Mouse (Mus musculus): ENCODE results near the gene Vmn1r18.
"Not testable (repeated sequence)": the region's sequence is repeated elsewhere in the genome, so short reads cannot be mapped to it uniquely, and the experiment has no call there.

Vmn1r18 gene

DNA sequence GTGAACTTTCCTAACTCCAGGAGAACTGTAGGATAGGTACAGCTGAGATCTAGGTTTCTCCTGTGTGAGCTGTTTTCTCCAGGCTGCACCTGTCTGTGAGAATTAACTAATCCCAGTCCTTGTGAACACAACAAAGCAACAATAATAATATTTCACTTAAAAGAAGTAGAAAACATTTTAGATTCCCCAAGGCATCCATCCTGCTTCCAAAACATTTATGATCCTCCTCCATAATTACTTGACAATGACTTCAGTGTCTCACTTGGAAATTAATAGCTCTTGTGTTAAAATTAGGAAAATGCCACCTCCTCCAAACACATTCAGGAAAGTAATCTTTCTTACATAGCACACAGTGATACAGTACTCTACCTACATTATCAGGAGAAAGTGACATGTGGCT lies at the start of gene Vmn1r18:
Gene Vmn1r18, minus strand, starts transcription at position 101 of the 400 bp plus-strand sequence.
- no peak for DNase-seq (ENCODE audit: extremely low read depth, low read depth, low spot score)

DNA sequence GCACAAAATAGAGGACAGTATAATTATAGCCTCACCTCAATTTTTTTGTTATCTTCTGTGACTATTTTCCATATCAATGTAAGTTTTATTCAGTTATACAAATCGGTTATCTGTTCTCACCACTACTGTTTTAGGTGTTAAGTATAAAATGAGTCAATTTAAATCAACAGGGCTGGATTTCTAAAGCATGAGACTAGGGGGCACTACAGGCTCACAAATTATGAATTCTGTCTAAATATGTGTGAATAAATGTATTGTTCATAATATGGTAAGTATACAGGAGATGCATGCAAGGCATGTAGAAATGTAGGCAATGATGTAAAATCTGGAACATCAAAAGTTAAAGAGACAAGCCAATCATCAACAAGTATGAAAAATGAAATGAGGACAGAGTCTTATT lies 35.6 kb upstream of the Vmn1r18 start:
- DNase-seq (ENCODE audit: extremely low read depth, low read depth, low spot score): no peak

DNA sequence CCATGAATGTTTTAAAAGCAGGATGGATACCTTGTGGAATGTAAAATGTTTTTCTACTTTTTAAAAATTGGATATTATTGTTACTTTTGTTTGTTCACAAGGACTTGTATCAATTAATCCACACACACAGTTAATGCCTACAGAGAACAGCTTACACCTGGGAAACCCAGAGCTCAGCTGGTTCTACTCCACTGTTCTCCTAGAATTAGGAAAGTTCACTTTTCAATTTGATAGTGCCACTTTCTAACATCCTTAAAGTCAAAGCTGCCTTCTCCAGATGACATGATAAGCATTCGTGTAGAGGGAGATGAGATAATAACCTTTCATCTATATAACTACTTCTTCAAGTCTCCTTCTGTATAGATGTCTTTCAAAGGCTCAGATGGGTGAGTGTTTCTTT lies 33.0 kb upstream of the Vmn1r18 start, which contains the start of gene Vmn1r20:
Gene Vmn1r20, plus strand, starts transcription at position 301 of the 400 bp plus-strand sequence.
- DNase-seq (ENCODE audit: extremely low read depth, low read depth, low spot score): no peak

DNA sequence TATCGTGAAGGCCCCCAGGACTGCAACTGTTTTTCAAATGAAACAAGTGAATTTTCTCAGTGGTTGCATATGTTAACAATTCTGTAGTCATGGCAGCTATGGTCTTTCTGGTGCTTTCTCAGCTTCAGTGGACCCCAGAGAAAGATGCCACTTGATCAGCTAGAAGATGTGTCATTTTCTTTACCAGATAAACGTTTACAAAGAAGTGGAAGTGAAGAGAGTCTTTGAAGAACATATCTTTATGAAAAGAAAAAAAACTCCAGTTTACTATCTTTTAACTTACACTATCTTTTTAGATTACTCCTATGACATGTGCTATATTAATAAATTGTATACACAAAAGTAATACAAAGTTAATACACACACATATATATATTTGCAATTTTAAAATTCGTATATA lies 7.9 kb upstream of the Vmn1r18 start, which contains the start of gene Vmn1r19:
Gene Vmn1r19, plus strand, starts transcription at position 301 of the 400 bp plus-strand sequence.
- DNase-seq (ENCODE audit: extremely low read depth, low read depth, low spot score): not testable (repeated sequence)

- no peak for DNase-seq (ENCODE audit: extremely low read depth, low read depth, low spot score)
Observed at GRCm38 (mm10) chr6:57367496-57367895, 28.1 kb downstream of the Vmn1r18 start.

DNA sequence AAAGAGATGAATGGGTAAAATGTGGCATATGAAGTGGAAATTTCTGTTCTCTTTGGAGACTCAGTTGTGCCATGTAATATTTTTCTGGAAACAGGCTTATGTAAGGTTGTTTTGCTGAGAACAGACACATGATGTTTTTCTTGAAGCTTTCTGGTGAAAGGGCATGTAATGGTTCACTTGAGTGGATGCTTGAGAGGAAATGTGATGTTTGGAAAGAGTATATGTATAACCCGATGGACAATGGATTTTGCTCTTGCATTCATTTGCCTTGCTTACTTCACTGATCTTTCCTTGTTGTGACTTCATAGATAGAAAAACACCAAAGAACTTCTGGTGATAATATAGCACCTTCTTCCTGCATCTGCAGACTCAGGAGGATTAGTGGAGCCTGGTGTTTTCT lies 29.7 kb downstream of the Vmn1r18 start:
- DNase-seq (ENCODE audit: extremely low read depth, low read depth, low spot score): not testable (repeated sequence)

- DNase-seq (ENCODE audit: extremely low read depth, low read depth, low spot score): no peak
Observed at GRCm38 (mm10) chr6:57363627-57364026, 32.0 kb downstream of the Vmn1r18 start, which contains the start of gene Vmn1r17. TSS of gene Vmn1r17 (minus strand) at chr6:57363727.

DNA sequence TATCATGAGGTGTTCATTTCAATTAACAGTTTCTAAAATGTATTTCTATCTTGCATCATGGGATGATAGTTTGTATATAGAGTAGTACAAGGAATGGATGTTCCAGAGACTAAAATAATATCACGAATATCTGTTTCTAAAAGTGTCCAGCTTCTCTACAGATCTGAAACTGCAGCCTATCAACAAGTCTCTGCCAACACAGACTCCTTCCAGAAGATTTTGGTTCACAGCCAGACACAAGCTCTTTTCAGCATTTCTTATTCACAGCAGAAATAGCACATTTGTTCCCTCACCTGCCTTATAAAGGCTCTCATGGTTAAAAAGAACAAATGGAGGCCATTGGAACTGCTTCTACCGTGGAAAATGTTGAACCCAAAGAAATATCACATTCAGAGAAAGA lies 38.7 kb downstream of the Vmn1r18 start:
- no peak for DNase-seq (ENCODE audit: extremely low read depth, low read depth, low spot score)

GRCm38 (mm10) chr6:57329394-57329793 lies 66.2 kb downstream of the Vmn1r18 start, which contains the start of gene Vmn1r16:
TSS of gene Vmn1r16 (minus strand) at chr6:57329494.
- DNase-seq (ENCODE audit: extremely low read depth, low read depth, low spot score): no peak

All from fat pad, adult 2 months (tissue).